Mouse (Mus musculus): ENCODE data around the gene Mrps21.
"Not testable (repeated sequence)": the region's sequence is repeated elsewhere in the genome, so short reads cannot be mapped to it uniquely, and the experiment has no call there.

Gene Mrps21

GRCm38 (mm10) chr3:95891211-95892065, 20.1 kb upstream of the Mrps21 start, which contains the start of gene BC028528:
Gene BC028528, minus strand, starts transcription at chr3:95892005.
- no peak for DNase-seq

GRCm38 (mm10) chr3:95889664-95890063, 18.3 kb upstream of the Mrps21 start:
- no peak for DNase-seq

- DNase-seq, result no peak
Measured at GRCm38 (mm10) chr3:95887596-95887995, 16.3 kb upstream of the Mrps21 start.

GRCm38 (mm10) chr3:95884400-95884799, 13.1 kb upstream of the Mrps21 start:
- DNase-seq, result no peak

GRCm38 (mm10) chr3:95882816-95883425, 11.6 kb upstream of the Mrps21 start:
- peak; percentile 88 for DNase-seq

DNA sequence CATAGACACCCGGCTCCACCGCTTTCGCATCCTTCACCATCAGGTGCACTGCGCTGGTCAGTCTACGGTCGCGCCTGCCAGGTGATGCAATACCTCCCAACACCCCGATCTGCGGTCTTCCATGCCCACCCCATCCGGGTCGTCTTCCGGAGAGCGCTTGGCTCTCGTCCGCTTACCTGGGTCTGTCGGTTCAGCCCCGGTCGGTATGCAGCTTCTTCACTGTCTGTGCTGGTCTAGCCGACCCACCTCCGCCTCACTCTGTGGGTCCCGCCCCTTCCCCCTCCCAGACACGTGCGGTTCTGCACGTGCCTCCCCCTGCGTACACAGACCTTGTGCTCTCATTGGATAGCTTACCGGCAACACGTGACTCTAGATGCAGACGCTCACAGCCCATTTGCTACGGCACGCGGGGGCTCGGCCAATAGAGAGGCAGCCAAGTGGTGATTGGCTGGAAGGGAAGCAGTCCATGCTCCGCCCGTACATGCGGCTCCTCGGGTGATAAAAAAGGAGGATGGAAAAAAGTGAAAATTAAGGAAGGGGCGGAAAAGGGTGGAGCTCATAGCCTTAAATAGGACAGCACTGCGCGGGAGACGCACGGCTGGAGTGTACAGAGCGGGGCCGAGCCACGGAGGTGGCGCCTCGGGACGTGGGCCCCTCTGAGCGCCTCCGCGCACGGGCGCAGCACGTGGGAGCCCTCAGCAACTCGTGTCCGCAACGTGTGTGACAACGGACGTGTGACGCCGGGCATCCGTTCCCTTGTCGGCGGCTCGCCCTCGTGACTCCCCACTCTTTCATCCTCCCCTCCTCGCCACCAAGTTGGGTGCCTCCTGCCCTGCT, 10.9 kb upstream of the Mrps21 start, which contains the start of gene Ciart:
Ciart (minus strand) TSS at position 273 of the 837 bp plus-strand sequence.
- peak; percentile 88 for DNase-seq

GRCm38 (mm10) chr3:95879063-95879462, 7.7 kb upstream of the Mrps21 start:
- DNase-seq, result no peak

DNA sequence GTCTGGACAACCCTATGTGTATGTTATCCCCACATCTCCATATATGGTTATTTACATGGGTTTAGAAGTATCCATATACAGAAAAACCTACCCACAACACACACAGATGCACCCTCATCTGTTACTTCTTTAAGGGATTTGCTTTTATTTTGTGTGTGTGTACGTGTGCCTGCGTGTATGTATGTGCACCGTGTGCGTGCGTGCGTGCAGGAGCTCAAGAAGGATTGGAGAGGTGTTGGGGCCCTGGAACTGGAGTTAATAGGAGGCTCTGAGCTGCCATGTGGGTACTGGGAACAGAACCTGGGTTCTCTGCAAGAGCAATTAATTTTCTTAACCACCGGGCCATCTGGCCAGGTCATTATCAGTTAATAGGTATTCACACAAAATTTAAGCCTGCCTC, 729 bp upstream of the Mrps21 start:
- no peak for DNase-seq

- no peak for DNase-seq
Measured at GRCm38 (mm10) chr3:95870976-95871375, 343 bp downstream of the Mrps21 start.

DNA sequence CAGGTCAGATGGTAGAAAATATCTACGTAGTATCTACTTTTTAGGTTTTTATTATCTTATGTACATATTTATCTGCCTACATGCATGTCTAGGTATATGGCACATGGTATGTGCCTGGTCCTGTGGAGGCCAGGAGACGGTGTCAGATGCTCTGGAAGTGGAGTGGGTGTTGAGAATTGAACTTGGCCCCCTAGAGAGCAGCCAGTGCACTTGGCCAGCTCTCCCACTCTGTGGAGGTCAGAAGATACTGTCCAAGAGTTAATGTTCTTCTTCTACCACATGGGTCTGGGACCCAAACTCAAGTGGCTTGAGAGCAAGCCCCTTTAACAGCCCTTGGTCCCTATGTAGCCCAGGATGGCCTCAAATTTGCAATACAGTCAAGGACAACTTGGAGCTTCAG, 3.9 kb downstream of the Mrps21 start:
- no peak for DNase-seq

- no peak for DNase-seq
Measured at GRCm38 (mm10) chr3:95866071-95866470, 5.2 kb downstream of the Mrps21 start.

- no peak for DNase-seq
Measured at GRCm38 (mm10) chr3:95865571-95865970, 5.7 kb downstream of the Mrps21 start.

GRCm38 (mm10) chr3:95865050-95865449, 6.3 kb downstream of the Mrps21 start:
- no peak for DNase-seq

GRCm38 (mm10) chr3:95863578-95863977, 7.7 kb downstream of the Mrps21 start:
- DNase-seq, result no peak

DNA sequence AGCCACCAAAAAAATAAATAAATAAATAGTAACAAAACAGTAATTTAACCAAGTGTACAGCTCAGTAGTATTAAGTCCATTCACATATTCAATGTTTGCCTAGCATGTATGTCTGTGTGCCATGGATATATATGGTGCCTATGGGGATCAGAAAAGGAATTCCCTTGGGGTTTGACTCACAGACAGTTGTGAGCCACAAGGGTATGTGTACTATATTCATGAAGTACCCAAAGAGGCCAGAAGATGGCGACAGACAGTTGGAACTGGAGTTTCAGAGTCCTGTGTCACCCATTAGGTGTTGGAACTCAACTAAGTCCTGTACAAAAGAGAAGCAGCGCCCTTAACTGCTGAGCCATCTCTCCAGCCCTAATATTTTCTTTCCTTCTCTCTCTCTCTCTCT, 9.5 kb downstream of the Mrps21 start:
- peak; percentile 74 for DNase-seq

GRCm38 (mm10) chr3:95861216-95861615, 10.1 kb downstream of the Mrps21 start:
- peak; percentile 65 for DNase-seq

DNA sequence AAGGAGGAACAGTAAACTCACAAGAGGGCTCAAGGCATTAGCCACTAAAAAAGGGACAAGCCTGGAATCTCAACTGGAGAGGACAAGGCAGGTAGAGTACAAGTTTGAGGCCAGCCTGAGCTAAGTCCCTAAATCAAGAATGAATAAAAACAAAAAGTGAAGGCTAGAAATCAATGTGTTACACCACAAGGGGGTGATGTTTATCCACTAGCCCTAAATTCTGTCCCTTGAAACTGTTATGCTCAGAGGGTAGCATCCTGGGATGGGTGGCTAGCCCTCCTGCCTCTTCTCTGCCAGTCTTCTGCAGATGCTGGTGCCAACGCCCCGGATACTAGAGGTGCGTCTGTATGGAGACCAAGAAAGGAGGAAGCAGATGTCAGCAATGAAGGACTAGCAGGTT, 11.0 kb downstream of the Mrps21 start:
- peak; percentile 25 for DNase-seq

DNA sequence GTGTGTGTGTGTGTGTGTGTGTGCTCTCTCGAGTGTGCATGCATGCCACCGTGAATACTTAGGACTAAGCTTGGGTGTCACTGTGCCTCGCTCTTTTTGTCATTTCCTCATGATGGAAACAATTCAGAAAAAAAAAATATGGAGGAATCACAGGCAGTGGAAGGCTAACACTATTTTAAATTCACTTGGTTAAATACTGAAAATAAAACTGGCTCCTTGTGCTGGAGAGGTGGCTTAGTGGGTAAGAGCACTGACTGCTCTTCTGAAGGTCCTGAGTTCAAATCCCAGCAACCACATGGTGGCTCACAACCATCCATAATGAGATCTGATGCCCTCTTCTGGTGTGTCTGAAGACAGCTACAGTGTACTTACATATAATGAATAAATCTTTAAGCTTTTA, 13.0 kb downstream of the Mrps21 start:
- DNase-seq, result not testable (repeated sequence)

DNA sequence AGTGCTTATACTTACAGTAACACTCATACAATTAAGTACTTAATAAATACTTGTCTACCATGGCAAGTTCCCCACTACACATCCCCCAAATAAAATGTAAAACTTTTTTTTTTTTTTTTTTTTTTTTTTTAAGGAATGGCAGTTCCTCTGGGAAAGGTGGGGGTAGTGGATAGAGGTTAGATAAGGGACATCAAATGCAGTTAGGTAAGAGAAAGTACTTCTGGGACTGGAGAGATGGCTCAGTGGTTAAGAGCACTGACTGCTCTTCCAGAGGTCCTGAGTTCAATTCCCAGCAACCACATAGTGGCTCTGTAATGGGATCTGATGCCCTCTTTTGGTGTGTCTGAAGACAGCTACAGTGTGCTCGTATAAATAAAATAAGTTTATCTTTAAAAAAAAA, 14.3 kb downstream of the Mrps21 start:
- DNase-seq, result not testable (repeated sequence)

DNA sequence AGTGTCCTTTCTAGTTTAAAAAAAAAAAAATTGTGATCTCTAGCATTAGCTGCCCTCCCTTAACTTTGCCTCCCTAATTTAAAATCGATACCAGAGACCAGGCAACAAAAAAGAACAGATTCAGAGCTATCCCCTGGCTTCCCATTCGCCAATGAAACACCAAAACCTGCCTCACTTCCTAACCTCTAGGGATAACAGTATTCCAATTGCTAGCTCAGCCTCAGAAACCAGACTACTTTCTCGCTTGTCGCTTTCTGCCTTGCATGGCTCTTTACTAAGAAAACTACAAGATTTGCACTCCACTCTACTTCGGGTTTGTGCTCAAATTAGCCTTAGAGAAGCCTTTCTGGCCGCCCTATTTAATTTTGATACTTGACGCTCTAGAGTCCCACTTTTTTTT, 15.2 kb downstream of the Mrps21 start:
- no peak for DNase-seq

DNA sequence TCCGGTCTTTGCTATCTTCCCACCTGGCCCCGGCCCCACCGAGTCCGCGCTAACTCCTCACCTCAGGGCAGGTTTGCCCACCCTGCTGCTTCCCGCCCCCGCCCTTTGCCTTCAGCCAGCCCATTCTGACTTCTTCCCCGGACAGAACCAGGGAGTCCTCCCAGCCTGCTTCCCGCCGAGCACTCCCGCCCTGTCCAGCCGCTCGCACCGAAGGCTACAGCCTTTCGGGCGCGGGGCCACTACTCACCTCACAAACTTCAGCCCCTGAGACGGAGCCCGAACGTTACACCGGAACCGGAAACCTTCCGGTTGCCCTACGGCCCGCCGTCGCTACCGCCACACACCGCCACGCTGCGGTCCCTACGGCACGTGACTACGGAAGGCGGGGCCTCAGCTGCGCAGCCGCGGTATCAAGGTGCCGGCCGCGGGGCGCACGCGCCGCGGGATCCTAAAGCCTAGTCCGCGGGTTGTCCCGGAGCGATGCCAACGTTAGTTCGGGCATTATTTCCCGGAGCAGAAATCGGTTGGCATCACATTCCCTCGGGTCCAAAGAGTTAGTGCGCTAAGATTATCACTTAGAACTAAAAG, 15.7 kb downstream of the Mrps21 start, which contains the start of gene Prpf3:
Prpf3 (minus strand) TSS at position 384 of the 588 bp plus-strand sequence.
- DNase-seq, result peak; percentile 95

DNA sequence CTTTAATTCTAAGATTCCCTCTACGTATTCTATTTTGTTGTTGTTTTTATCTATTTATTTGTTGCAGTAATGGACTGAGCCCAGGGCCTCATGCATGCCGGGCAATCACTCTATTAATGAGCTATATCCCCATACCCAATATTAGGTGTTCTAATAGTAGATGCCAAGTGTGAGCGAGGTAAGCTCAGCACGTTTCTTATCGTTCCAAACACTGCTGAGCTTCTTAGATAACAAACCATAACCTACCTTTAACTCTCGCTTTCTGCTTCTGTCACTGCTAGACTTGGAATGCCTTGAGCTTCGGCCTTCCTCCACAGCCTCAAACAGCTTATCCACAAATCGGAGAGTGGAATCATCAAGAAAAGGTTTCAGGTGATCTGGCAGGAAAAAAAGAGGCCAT, 20.0 kb downstream of the Mrps21 start:
- DNase-seq, result no peak

DNA sequence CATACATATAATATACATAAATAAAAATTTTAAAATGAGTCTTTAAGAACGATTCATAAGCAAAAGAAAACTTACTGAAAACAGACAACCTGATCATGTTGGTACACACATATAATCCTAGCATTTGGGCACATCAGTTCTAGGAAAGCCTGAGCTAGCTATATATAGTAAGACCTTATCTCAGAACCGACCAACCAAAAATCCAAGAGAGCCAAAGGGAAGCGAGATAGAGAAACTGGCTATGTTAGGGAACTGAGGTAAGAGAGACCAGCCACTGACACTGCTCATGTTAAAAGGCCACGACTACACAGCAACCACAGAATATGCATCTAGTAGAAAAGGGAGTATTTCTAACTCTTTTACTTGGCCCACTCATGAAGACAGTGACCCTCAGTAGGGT, 20.7 kb downstream of the Mrps21 start:
- DNase-seq, result no peak
